Mouse (Mus musculus) liver, postnatal 0 days (tissue): Measurements from ENCODE around the gene Emc8. TPM values are rescaled to one million over a fixed set of nuclear protein-coding genes. Genes with fewer than 3 reads are reported as not detected.

ENCODE experiments used
- ATAC-seq: fragments of 200-750 bp; cut with Nextera tagmentation; 2 replicates; pipeline ENCODE4 v1.8.0; 2017; ENCODE audit warnings: mild to moderate bottlenecking, moderate library complexity
- DNase-seq: peaks from one replicate; pipeline ENCODE4 v3.0.0-alpha.2; 2016
- H3K27ac ChIP-seq: fragments of 300-500 bp; sonication (generic); 2 replicates; pipeline ENCODE4 v1.5.1; 2014; ENCODE audit warnings: antibody characterized with exemption, moderate library complexity, mild to moderate bottlenecking, low read depth
- H3K27me3 ChIP-seq: fragments of 300-500 bp; sonication (generic); 2 replicates; pipeline ENCODE4 v1.6.1; 2014; ENCODE audit warnings: low read length, control low read depth, mixed read lengths; ENCODE audit not compliant: insufficient read depth
- H3K36me3 ChIP-seq: fragments of 300-500 bp; sonication (generic); replicated peaks from 2 replicates; pipeline ENCODE4 v1.6.1; 2014; ENCODE audit warnings: mild to moderate bottlenecking, control low read depth, low read length, moderate library complexity, mixed read lengths; ENCODE audit not compliant: insufficient read depth
- H3K4me1 ChIP-seq: fragments of 300-500 bp; sonication (generic); 2 replicates; pipeline ENCODE4 v1.6.1; 2014; ENCODE audit warnings: antibody characterized with exemption, mild to moderate bottlenecking, control low read depth; ENCODE audit not compliant: insufficient read depth
- H3K4me2 ChIP-seq: fragments of 300-500 bp; sonication (generic); 2 replicates; pipeline ENCODE4 v1.6.1; 2014; ENCODE audit warnings: low read depth, mild to moderate bottlenecking, low read length, moderate library complexity, mixed read lengths
- H3K4me3 ChIP-seq: fragments of 300-500 bp; sonication (generic); 2 replicates; pipeline ENCODE4 v1.5.1; 2014; ENCODE audit warnings: low read depth, low read length
- H3K9ac ChIP-seq: fragments of 300-500 bp; sonication (generic); replicated peaks from 2 replicates; pipeline ENCODE4 v1.6.1; 2014; ENCODE audit warnings: mild to moderate bottlenecking, moderate library complexity
- H3K9me3 ChIP-seq: fragments of 300-500 bp; sonication (generic); 2 replicates; pipeline ENCODE4 v1.6.1; 2016; ENCODE audit warnings: mild to moderate bottlenecking, control low read depth, low read length, mixed read lengths
- CTCF ChIP-seq: sonication (generic); IDR thresholded peaks from 2 replicates; pipeline ENCODE4 v1.5.1; 2016; ENCODE audit warnings: antibody characterized with exemption, low read depth
- EP300 ChIP-seq: IDR thresholded peaks from 2 replicates; pipeline ENCODE4 v1.6.1; 2016; ENCODE audit warnings: antibody characterized with exemption, low read depth, mild to moderate bottlenecking
- WGBS: fragments of 180-500 bp; shearing (Covaris S2); extraction: QIAGEN DNeasy Blood & Tissue Kit; methylation state at CpG from one replicate; pipeline ENCODE4 v1.1.7; 2014; ENCODE audit not compliant: insufficient replicate concordance; 5-methylcytosine and 5-hydroxymethylcytosine counted together
- polyA plus RNA-seq: library from polyadenylated mRNA; unstranded; fragments of >200 nt; fragmentation: Nextera tagmentation; extraction: Ambion mirVana; gene quantifications from 2 replicates; pipeline ENCODE4 v1.2.1, GENCODE M21; 2015

The Emc8 gene
- polyA plus RNA-seq, 1 experiment from 2014 or later, result 83.9 TPM

GRCm38 (mm10) chr8:120704203-120704602, 35.8 kb upstream of the Emc8 start:
- H3K4me1 ChIP-seq, result peaks cover 12% of the 10 kb centered on the region; the same call in 1 of the 2 replicates
- no peaks in the 10 kb centered on the region for H3K9me3 ChIP-seq
- H3K27me3 ChIP-seq, result no peaks in the 10 kb centered on the region
- no peak overlapping the region for H3K9ac ChIP-seq
- H3K4me3 ChIP-seq, result no peak overlapping the region
- DNase-seq, result no peak
- no peaks in the 10 kb centered on the region for H3K36me3 ChIP-seq
- ATAC-seq, result no peak
- no peak overlapping the region for H3K27ac ChIP-seq
- no peak for TF ChIP-seq CTCF
- TF ChIP-seq EP300, result no peak
- WGBS, result 67% methylated on average over 9 of the region's 9 CpGs
- H3K4me2 ChIP-seq, result no peak overlapping the region

GRCm38 (mm10) chr8:120701758-120702465, 33.5 kb upstream of the Emc8 start:
- Histone ChIP-seq H3K27me3 (no peaks in the 10 kb centered on the region), H3K4me1 (peaks cover 12% of the 10 kb centered on the region), H3K9me3 (no peaks in the 10 kb centered on the region), H3K9ac (no peak overlapping the region), H3K4me3 (no peak overlapping the region), H3K27ac (no peak overlapping the region), H3K4me2 (0 out of 2 replicates have a peak overlapping the region, but pooled peaks have one; percentile 6), H3K36me3 (no peaks in the 10 kb centered on the region)
- DNase-seq (no peak), ATAC-seq (0 out of 2 replicates have a peak, but pooled peaks have one; percentile 13)
- 28% methylated on average over 19 of the region's 19 CpGs for WGBS
- TF ChIP-seq CTCF, result no peak
- TF ChIP-seq EP300, result no peak

DNA sequence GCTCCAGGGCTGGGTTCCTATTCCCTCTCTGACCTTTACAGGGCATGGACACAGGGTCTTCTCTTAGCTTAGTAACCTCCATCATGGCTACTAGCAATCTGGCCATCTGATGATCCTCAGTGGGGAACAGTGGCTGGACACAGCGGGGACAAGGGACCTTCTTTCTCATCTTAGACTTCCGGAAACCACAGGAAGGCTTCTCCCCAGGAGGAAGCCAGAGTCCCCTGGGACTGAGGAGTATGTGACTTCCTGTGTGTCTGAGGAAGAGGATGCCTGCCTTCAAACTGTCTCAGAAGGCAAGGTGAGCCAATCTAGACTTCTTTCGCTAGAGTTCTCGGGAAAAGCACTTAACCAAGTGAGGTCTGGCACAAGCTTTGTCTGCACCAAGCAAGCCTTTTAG, 31.7 kb upstream of the Emc8 start:
- Histone ChIP-seq H3K4me2 (no peak overlapping the region), H3K9me3 (no peaks in the 10 kb centered on the region), H3K36me3 (no peaks in the 10 kb centered on the region), H3K9ac (no peak overlapping the region), H3K27me3 (no peaks in the 10 kb centered on the region), H3K4me1 (peaks cover 12% of the 10 kb centered on the region), H3K4me3 (no peak overlapping the region), H3K27ac (peak overlapping the region; percentile 48; the same call in 1 of the 2 replicates)
- no peak for ATAC-seq
- 43% methylated on average over 4 of the region's 4 CpGs for WGBS
- DNase-seq, result no peak
- no peak for TF ChIP-seq EP300

- H3K27ac ChIP-seq, result peak overlapping the region; percentile 48; the same call in 1 of the 2 replicates
- TF ChIP-seq EP300, result no peak
- no peak for TF ChIP-seq CTCF
- WGBS, result 41% methylated on average over 2 of the region's 2 CpGs
- no peaks in the 10 kb centered on the region for H3K27me3 ChIP-seq
- H3K4me1 ChIP-seq, result peaks cover 12% of the 10 kb centered on the region
- ATAC-seq (0 out of 2 replicates have a peak, but pooled peaks have one; percentile 15), DNase-seq (no peak)
- H3K9ac ChIP-seq, result no peak overlapping the region
- H3K4me3 ChIP-seq, result no peak overlapping the region
- no peaks in the 10 kb centered on the region for H3K9me3 ChIP-seq
- H3K36me3 ChIP-seq, result no peaks in the 10 kb centered on the region
- no peak overlapping the region for H3K4me2 ChIP-seq
Observed at GRCm38 (mm10) chr8:120699565-120699964, 31.2 kb upstream of the Emc8 start.

DNA sequence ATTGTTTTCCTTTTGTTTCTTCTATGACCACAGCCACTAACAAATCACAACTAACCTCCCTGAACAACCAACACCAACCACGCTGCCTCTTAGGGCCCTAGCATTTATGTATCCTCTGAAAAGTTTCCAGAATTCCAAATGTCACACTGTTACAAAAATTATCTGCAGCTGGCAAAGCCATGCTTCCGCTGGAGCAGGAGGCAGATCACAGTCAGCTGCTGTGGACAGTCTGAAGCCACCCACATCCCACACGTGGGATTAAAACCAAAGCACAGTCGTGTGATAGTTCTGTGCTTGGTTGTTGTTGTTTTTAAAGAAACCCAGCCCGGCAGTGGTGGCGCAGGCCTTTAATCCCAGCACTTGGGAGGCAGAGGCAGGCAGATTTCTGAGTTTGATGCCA, 30.7 kb upstream of the Emc8 start:
- H3K27me3 ChIP-seq, result no peaks in the 10 kb centered on the region
- 60% methylated on average over 6 of the region's 6 CpGs for WGBS

DNA sequence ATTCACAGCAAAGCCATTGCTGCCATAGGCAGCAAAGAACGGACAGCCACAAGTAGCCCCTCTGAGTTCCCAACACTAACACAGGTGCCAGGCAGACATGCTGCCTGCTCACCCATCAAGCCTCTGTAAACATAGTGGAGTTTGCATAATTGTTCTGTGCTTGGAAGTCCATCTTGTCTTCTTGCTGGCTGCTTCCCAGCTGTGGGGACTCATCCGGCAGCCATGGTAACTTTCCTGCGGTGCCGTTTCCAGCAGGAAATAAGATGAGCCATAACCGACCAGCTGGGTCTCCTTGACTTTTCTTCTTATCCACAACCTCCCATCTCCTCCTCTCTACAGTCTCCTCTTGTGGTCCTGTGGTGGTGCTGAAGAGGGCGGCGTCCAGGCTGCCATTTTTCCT, 30.1 kb upstream of the Emc8 start:
- DNase-seq, result no peak
- TF ChIP-seq EP300 (no peak), CTCF (no peak)
- Histone ChIP-seq H3K27me3 (no peaks in the 10 kb centered on the region), H3K27ac (no peak overlapping the region), H3K36me3 (no peaks in the 10 kb centered on the region), H3K4me1 (peaks cover 16% of the 10 kb centered on the region), H3K9me3 (no peaks in the 10 kb centered on the region), H3K9ac (no peak overlapping the region), H3K4me3 (no peak overlapping the region), H3K4me2 (no peak overlapping the region)
- 70% methylated on average over 7 of the region's 7 CpGs for WGBS
- no peak for ATAC-seq

More for the DNA sequence above, 30.7 kb upstream of the Emc8 start:
- TF ChIP-seq EP300 (no peak), CTCF (no peak)
- no peak overlapping the region for H3K9ac ChIP-seq
- H3K4me2 ChIP-seq, result no peak overlapping the region
- H3K9me3 ChIP-seq, result no peaks in the 10 kb centered on the region
- ATAC-seq (no peak), DNase-seq (no peak)
- H3K36me3 ChIP-seq, result no peaks in the 10 kb centered on the region
- H3K4me3 ChIP-seq, result no peak overlapping the region
- peaks cover 12% of the 10 kb centered on the region for H3K4me1 ChIP-seq
- no peak overlapping the region; the same call in 1 of the 2 replicates for H3K27ac ChIP-seq
